Comparison of ENCODE assay signal across 11 mouse cellular contexts in the genomic region with DNA sequence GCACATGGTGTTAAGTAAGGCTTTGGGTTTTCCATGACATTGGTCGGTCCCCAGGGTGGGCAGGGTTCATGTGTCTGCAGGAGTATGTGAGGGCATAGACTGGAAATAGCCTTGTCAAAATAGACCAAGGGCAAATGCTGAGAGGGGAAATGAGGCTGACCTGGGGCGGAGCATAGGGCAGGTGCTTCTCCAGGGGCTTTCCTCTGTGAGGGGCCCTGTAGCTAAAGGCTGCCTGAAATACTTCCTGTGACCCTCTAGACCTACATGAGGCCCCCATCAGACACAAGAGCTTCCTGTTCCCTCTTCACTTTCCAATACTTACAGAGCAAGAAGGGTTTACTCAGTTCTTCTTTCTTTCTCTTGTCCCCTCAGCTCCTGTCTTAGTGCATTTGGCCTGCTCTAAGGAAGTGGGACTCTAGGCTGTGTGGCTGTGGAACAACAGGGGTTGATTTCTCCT.
DNase-seq lines count a peak whose midpoint lies in the region; ATAC-seq and TF ChIP-seq lines count a peak whose summit lies in the region.
"Had no signal": no experiment of that assay in that cellular context is flagged by ENCODE, and none has a peak within 500 bp of the region (broad histone marks: within the 10 kb centered on the region; RNA-seq: fewer than 3 reads in every experiment).

No protein-coding gene starts in this region.

- peak; percentile 68 for ATAC-seq in neutrophil, adult 5-6 weeks (ENCODE audit: extremely low read depth, insufficient number of reproducible peaks, low FRiP score, poor library complexity, severe bottlenecking)
- no peak for ATAC-seq in hindbrain, embryonic 14.5 days (ENCODE audit: low FRiP score)
- no peak for ATAC-seq in erythroid progenitor cell, adult 5-6 weeks (replicated peaks; ENCODE audit: low FRiP score, poor library complexity, severe bottlenecking)

- no peaks in the 10 kb centered on the region for H3K36me3 ChIP-seq in hindbrain, embryonic 14.5 days (replicated peaks; ENCODE audit: control insufficient read depth, insufficient read depth)

- peak overlapping the region; percentile 45; the same call in 1 of the 2 replicates for H3K27ac ChIP-seq in bone marrow, adult 2 months (ENCODE audit: control insufficient read depth, insufficient read depth, low read depth, low read length, poor library complexity)
- H3K27ac ChIP-seq in hindbrain, embryonic 14.5 days, result no peak overlapping the region
- H3K27ac ChIP-seq: macrophage had no signal

- H3K9ac ChIP-seq in hindbrain, embryonic 14.5 days, result no peak overlapping the region

- DNase-seq in heart, postnatal 4 days, result peak; percentile 13
- DNase-seq in heart, adult 8-10 months (ENCODE audit: low spot score), result no peak
- peak; percentile 61 for DNase-seq in thymus, postnatal 25 days
- no peak for DNase-seq in hindbrain, embryonic 14.5 days (ENCODE audit: low spot score)
- no peak for DNase-seq in frontal cortex, postnatal 25 days (ENCODE audit: low spot score in 2 of 2)
- DNase-seq: cerebellum, adult 2 months had no signal

- no peaks in the 10 kb centered on the region for H3K9me3 ChIP-seq in hindbrain, embryonic 14.5 days (ENCODE audit: control insufficient read depth, low read length)

- no peaks in the 10 kb centered on the region; the same call in 1 of the 2 replicates for H3K4me1 ChIP-seq in bone marrow, adult 2 months (ENCODE audit: control insufficient read depth, insufficient read depth, low read length)
- no peaks in the 10 kb centered on the region for H3K4me1 ChIP-seq in hindbrain, embryonic 14.5 days (replicated peaks; ENCODE audit: control insufficient read depth, insufficient read depth, low read length)

- 40% methylated on average over 2 of the region's 2 CpGs for WGBS in bone marrow, adult 2 months
- WGBS in hindbrain, embryonic 14.5 days, result 85% methylated on average over 2 of the region's 2 CpGs

- H3K4me3 ChIP-seq in bone marrow, adult 2 months (replicated peaks; ENCODE audit: control insufficient read depth, low read depth, low read length), result no peak overlapping the region
- no peak overlapping the region for H3K4me3 ChIP-seq in hindbrain, embryonic 14.5 days (replicated peaks; ENCODE audit: low read length)

- no peak for TF ChIP-seq POLR2A in bone marrow, adult 2 months (IDR thresholded peaks at IDR 0.05; ENCODE audit: borderline replicate concordance, control insufficient read depth, low read depth, low read length)

- H3K4me2 ChIP-seq in hindbrain, embryonic 14.5 days (replicated peaks), result no peak overlapping the region
- H3K4me2 ChIP-seq: heart, embryonic 11.5 days had no signal

- no peak for TF ChIP-seq CTCF in bone marrow, adult 2 months (IDR thresholded peaks at IDR 0.05; ENCODE audit: control insufficient read depth, insufficient read depth, low read length)

- H3K27me3 ChIP-seq in hindbrain, embryonic 14.5 days (ENCODE audit: control insufficient read depth, insufficient read depth, low read length), result no peaks in the 10 kb centered on the region

Comparison
In these comparisons a context has a peak if more than half of its experiments do, and no peak if none do; other contexts are left out.
1. DNase-seq: peak in heart, postnatal 4 days (single experiment) and thymus, postnatal 25 days (single experiment); none in heart, adult 8-10 months (single experiment), hindbrain, embryonic 14.5 days (single experiment) and frontal cortex, postnatal 25 days (0 of 2).